Mouse (Mus musculus) forebrain, postnatal 0 days (tissue): ENCODE data around the gene Rmnd5b. TPM values are rescaled to one million over a fixed set of nuclear protein-coding genes. Genes with fewer than 3 reads are reported as not detected.

Experiments used
- ATAC-seq: fragments of 200-750 bp; cut with Nextera tagmentation; 2 replicates; pipeline ENCODE4 v1.8.0; 2017; ENCODE audit warnings: mild to moderate bottlenecking, moderate library complexity
- DNase-seq: peaks from one replicate; pipeline ENCODE4 v3.0.0-alpha.2; 2015
- H3K27ac ChIP-seq: fragments of 300-500 bp; sonication (generic); 2 replicates; pipeline ENCODE4 v1.5.1; 2014; ENCODE audit warnings: low read depth, mild to moderate bottlenecking, antibody characterized with exemption, low read length, moderate library complexity, mixed read lengths
- H3K27me3 ChIP-seq: fragments of 300-500 bp; sonication (generic); 2 replicates; pipeline ENCODE4 v1.6.1; 2014; ENCODE audit warnings: mild to moderate bottlenecking, low read length, mixed read lengths; ENCODE audit not compliant: insufficient read depth
- H3K36me3 ChIP-seq: fragments of 300-500 bp; sonication (generic); 2 replicates; pipeline ENCODE4 v1.6.1; 2014; ENCODE audit warnings: mild to moderate bottlenecking, moderate library complexity; ENCODE audit not compliant: insufficient read depth
- H3K4me1 ChIP-seq: fragments of 300-500 bp; sonication (generic); 2 replicates; pipeline ENCODE4 v1.6.1; 2014; ENCODE audit warnings: antibody characterized with exemption; ENCODE audit not compliant: insufficient read depth
- H3K4me2 ChIP-seq: fragments of 300-500 bp; sonication (generic); 2 replicates; pipeline ENCODE4 v1.6.1; 2014; ENCODE audit warnings: low read depth, mild to moderate bottlenecking, moderate library complexity
- H3K4me3 ChIP-seq: fragments of 300-500 bp; sonication (generic); 2 replicates; pipeline ENCODE4 v1.5.1; 2014; ENCODE audit warnings: low read depth, low read length, mixed read lengths
- H3K9ac ChIP-seq: fragments of 300-500 bp; sonication (generic); 2 replicates; pipeline ENCODE4 v1.6.1; 2014; ENCODE audit warnings: mild to moderate bottlenecking
- H3K9me3 ChIP-seq: fragments of 300-500 bp; sonication (generic); 2 replicates; pipeline ENCODE4 v1.6.1; 2016; ENCODE audit warnings: low read length
- CTCF ChIP-seq: sonication (generic); IDR thresholded peaks from 2 replicates; pipeline ENCODE4 v1.5.1; 2016; ENCODE audit warnings: antibody characterized with exemption, control low read depth, low read depth
- WGBS: fragments of 180-500 bp; shearing (Covaris S2); extraction: QIAGEN DNeasy Blood & Tissue Kit; methylation state at CpG from one replicate; pipeline ENCODE4 v1.1.7; 2014; 5-methylcytosine and 5-hydroxymethylcytosine counted together
- polyA plus RNA-seq: library from polyadenylated mRNA; unstranded; fragments of >200 nt; fragmentation: Nextera tagmentation; extraction: Ambion mirVana; gene quantifications from 2 replicates; pipeline ENCODE4 v1.2.1, GENCODE M21; 2015
- total RNA-seq: library from RNA; depleted of rRNA; stranded (reverse); fragments of >200 nt; gene quantifications from 2 replicates; pipeline ENCODE4 v1.2.3, GENCODE M21; 2014; rRNA removed

Gene Rmnd5b
- total RNA-seq (70.7 and 88.2 TPM in 2 replicates), polyA plus RNA-seq (74.4 and 75.9 TPM in 2 replicates)

DNA sequence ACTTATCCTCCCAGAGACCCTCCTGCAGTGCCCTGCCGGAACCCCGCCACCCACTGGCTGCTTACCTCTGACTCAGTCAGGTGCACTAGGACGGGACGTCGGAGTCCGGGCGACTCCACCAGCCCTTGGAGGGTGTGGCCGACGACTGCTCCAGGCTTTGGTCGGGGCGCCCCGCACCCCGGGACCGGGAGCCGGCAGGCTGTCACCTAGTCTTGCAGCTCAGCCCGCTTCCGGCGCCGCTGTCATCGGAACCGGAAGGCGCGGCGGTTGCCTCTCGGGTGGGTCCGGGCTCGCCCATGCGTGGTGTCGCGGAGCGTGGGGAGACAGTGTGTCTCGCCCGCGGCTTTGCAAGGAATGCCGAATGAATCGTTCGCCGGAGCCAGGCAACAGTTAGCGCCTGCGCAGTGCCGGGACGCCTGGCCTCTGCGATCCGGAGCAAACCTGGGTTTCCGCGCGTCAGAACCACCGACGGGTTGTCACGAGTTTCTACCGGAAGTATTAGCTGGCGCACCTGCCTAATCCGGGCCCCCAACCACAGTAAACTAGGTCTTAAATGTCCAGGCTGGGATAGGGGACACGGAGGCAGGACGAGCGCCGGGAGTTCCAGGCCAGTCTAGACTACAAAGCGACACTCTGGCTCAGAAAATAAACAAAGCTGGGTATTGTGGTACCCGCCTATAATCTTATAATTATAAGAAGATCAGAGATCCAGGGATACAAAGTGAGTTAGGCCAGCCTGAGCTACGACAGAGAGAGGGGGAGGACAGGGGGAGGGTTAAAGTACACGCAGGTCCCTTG, at the start of gene Rmnd5b:
TSS of gene Rmnd5b (minus strand) at position 372 of the 798 bp plus-strand sequence.
- Histone ChIP-seq H3K27me3 (no peaks in the 10 kb centered on the region), H3K9ac (peak within 1 kb of the TSS; percentile 56), H3K27ac (peak within 1 kb of the TSS; percentile 80), H3K36me3 (no peaks in the 10 kb centered on the region), H3K9me3 (no peaks in the 10 kb centered on the region), H3K4me1 (peaks cover 8% of the 10 kb centered on the region; the same call in 1 of the 2 replicates), H3K4me3 (peak within 1 kb of the TSS; percentile 53), H3K4me2 (peak within 1 kb of the TSS; percentile 54)
- peak; percentile 41 for TF ChIP-seq CTCF
- ATAC-seq (peak; percentile 97), DNase-seq (peak; percentile 97)
- WGBS, result under 1% methylated on average over 61 of the region's 61 CpGs

DNA sequence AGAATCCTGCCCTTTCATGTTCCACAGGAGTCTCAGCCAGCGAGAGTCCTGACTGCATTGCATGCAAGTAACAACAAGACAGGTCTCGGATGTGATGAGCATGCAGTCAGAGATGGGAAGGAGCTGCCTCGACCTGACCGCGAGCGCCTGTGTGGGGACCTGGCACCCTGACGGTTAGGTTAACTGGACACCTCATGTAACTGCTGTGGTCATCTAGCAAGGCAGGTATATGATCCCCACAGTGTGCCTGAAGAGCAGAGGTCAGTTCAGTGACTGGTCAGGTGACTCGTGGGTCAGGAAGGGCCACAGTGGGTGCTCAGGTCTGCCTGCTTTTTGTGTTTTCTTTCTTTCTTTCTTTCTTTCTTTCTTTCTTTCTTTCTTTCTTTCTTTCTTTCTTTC, 46.3 kb upstream of the Rmnd5b start:
- H3K36me3 ChIP-seq, result peaks cover 4% of the 10 kb centered on the region; the same call in 1 of the 2 replicates
- H3K9me3 ChIP-seq, result no peaks in the 10 kb centered on the region
- ATAC-seq, result no peak
- no peak for DNase-seq
- H3K27ac ChIP-seq, result no peak overlapping the region
- no peak for TF ChIP-seq CTCF
- H3K9ac ChIP-seq, result no peak overlapping the region
- no peak overlapping the region for H3K4me2 ChIP-seq
- WGBS, result 45% methylated on average over 8 of the region's 8 CpGs
- no peaks in the 10 kb centered on the region for H3K27me3 ChIP-seq
- H3K4me3 ChIP-seq, result no peak overlapping the region
- no peaks in the 10 kb centered on the region for H3K4me1 ChIP-seq

DNA sequence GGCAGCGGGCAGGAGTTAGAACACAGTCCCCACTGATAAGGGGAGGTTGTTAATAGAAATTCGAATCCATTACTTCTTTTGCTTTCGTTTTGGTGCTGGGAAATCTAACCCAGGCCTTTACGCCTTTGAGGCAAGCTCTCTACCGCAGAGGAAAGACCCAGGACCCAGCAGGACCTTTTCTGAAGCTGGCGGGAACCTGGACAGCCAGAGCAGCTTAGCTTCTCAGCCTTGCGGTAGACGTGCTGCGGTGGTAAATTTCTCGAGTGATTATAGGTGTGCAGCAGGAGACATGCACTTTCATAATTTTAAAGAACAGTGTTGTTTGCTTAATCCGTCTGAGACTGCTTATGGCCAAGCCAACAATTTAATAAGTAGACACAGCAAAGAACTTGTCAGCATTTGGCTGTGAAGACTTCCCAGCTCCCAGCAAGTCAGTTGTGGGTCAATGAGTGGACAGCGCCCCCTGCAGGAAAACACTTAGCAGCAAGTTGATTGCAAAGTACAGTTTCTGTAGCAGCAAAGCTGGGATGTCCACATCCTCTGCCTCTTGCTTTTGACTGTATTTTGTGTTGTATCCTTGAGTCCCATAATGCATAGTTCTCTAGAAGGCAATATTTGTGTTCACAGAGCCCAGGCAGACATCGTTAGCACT, 45.8 kb upstream of the Rmnd5b start:
- no peak overlapping the region for H3K4me3 ChIP-seq
- H3K36me3 ChIP-seq, result peaks cover 4% of the 10 kb centered on the region; the same call in 1 of the 2 replicates
- H3K27me3 ChIP-seq, result no peaks in the 10 kb centered on the region
- no peak overlapping the region for H3K9ac ChIP-seq
- no peaks in the 10 kb centered on the region for H3K9me3 ChIP-seq
- no peak overlapping the region for H3K4me2 ChIP-seq
- TF ChIP-seq CTCF, result peak; percentile 91
- no peak for ATAC-seq
- 33% methylated on average over 13 of the region's 13 CpGs for WGBS
- H3K4me1 ChIP-seq, result no peaks in the 10 kb centered on the region
- peak; percentile 84 for DNase-seq
- no peak overlapping the region for H3K27ac ChIP-seq

DNA sequence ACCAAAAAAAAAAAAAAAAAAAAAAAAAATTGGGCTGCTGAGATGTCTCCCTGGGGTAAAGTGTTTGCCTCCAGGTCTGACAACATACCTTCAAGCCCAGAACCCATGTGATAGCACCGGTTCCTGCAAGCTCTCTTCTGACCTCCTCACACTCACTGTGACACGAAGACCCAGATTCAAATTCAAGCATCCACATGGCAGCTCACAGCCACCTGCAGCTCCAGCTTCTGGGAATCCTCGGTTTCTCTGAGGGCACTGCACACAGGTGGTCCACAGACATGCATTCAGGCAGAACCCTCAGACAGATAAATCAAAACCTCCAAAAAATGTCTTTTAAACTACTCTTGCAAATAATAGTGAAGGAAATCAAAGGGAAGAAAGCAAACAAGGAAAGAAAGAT, 43.8 kb upstream of the Rmnd5b start:
- H3K27ac ChIP-seq, result no peak overlapping the region
- DNase-seq (no peak), ATAC-seq (no peak)
- H3K9ac ChIP-seq, result no peak overlapping the region
- H3K4me1 ChIP-seq, result no peaks in the 10 kb centered on the region
- WGBS, result 82% methylated on average over 3 of the region's 3 CpGs
- H3K36me3 ChIP-seq, result no peaks in the 10 kb centered on the region
- H3K27me3 ChIP-seq, result no peaks in the 10 kb centered on the region
- no peak overlapping the region for H3K4me3 ChIP-seq
- no peaks in the 10 kb centered on the region for H3K9me3 ChIP-seq
- no peak for TF ChIP-seq CTCF
- no peak overlapping the region for H3K4me2 ChIP-seq

DNA sequence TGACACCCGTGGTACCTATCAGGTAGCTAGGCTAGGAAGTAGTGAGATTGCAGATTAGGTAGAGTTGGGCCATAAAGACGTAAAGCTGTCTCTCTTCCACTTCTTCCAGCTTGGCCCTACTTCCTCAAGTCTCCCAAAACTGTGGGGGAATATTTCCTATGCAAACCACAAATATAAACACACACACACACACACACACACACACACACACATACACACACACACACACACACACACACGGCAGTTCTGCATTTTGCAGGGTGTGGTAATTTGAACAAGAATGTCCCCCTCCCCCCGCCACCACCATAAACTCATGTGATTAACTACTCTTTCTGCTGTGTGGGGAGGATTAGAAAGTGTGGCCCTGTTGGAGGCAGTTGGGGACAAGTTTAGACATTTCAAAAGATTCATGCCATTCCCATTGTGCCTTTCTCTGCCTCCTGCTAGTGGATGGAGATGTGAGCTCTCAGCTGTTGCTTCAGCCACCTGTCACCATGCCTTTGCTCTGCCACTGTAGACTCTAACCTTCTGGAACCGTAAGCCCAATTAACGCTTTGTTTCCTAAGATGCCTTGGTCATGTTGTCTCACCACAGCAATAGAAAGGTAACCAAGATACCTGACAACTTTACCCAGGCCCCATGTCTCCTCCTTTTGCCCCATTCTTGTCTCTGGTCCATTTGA, 42.2 kb upstream of the Rmnd5b start:
- no peak overlapping the region for H3K9ac ChIP-seq
- no peaks in the 10 kb centered on the region for H3K9me3 ChIP-seq
- no peaks in the 10 kb centered on the region for H3K27me3 ChIP-seq
- H3K36me3 ChIP-seq, result no peaks in the 10 kb centered on the region
- H3K27ac ChIP-seq, result no peak overlapping the region
- no peak for DNase-seq
- TF ChIP-seq CTCF, result no peak
- H3K4me1 ChIP-seq, result no peaks in the 10 kb centered on the region
- H3K4me3 ChIP-seq, result no peak overlapping the region
- ATAC-seq, result no peak
- WGBS, result 72% methylated on average over 6 of the region's 6 CpGs
- no peak overlapping the region for H3K4me2 ChIP-seq

DNA sequence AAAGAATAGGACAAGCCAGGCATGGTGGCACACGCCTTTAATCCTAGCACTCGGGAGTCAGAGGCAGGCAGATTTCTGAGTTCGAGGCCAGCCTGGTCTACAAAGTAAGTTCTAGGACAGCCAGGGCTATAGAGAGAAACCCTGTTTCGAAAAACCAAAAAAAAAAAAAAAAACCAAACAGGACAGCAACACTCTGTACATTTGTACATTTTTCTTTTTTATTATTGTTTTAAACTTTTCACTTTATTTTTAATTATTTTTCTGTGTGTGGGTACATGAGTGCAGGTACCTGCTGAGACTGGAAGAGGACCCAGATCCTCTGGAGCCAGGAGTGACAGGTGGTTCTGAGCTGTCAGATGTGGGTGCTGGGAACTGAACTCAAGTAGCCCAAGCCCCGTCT, 39.7 kb upstream of the Rmnd5b start:
- Histone ChIP-seq H3K4me1 (no peaks in the 10 kb centered on the region), H3K36me3 (no peaks in the 10 kb centered on the region), H3K27ac (no peak overlapping the region), H3K9me3 (no peaks in the 10 kb centered on the region), H3K4me3 (no peak overlapping the region), H3K9ac (no peak overlapping the region), H3K4me2 (no peak overlapping the region), H3K27me3 (no peaks in the 10 kb centered on the region)
- no peak for TF ChIP-seq CTCF
- DNase-seq, result no peak
- WGBS, result 83% methylated on average over 5 of the region's 5 CpGs
- ATAC-seq, result no peak
